Mouse (Mus musculus) limb, embryonic 15.5 days (tissue): ENCODE data around the gene Dennd5b. TPM values are rescaled to one million over a fixed set of nuclear protein-coding genes. Genes with fewer than 3 reads are reported as not detected.

Experiments
- ATAC-seq: fragments of 200-750 bp; cut with Nextera tagmentation; 2 replicates; pipeline ENCODE4 v1.8.0; 2017; ENCODE audit warnings: low read depth, moderate TSS enrichment; ENCODE audit not compliant: insufficient number of reproducible peaks, low FRiP score, low TSS enrichment
- H3K27ac ChIP-seq: fragments of 300-500 bp; sonication (generic); 2 replicates; pipeline ENCODE4 v1.5.1; 2015; ENCODE audit warnings: moderate library complexity, mild to moderate bottlenecking, inconsistent platforms
- H3K27me3 ChIP-seq: fragments of 300-500 bp; sonication (generic); 2 replicates; pipeline ENCODE4 v1.6.1; 2015; ENCODE audit warnings: inconsistent platforms
- H3K36me3 ChIP-seq: fragments of 300-500 bp; sonication (generic); 2 replicates; pipeline ENCODE4 v1.6.1; 2015; ENCODE audit warnings: inconsistent platforms
- H3K4me1 ChIP-seq: fragments of 300-500 bp; sonication (generic); 2 replicates; pipeline ENCODE4 v1.6.1; 2015; ENCODE audit warnings: inconsistent platforms
- H3K4me2 ChIP-seq: fragments of 300-500 bp; sonication (generic); 2 replicates; pipeline ENCODE4 v1.6.1; 2015; ENCODE audit warnings: mild to moderate bottlenecking, inconsistent platforms
- H3K4me3 ChIP-seq: fragments of 300-500 bp; sonication (generic); 2 replicates; pipeline ENCODE4 v1.5.1; 2015; ENCODE audit warnings: mild to moderate bottlenecking, inconsistent platforms
- H3K9ac ChIP-seq: fragments of 300-500 bp; sonication (generic); 2 replicates; pipeline ENCODE4 v1.6.1; 2015; ENCODE audit warnings: inconsistent platforms
- H3K9me3 ChIP-seq: fragments of 300-500 bp; sonication (generic); 2 replicates; pipeline ENCODE4 v1.6.1; 2016; ENCODE audit warnings: inconsistent platforms
- WGBS: fragments of 180-500 bp; shearing (Covaris S2); methylation state at CpG from one replicate; pipeline ENCODE4 v1.1.7; 2015; 5-methylcytosine and 5-hydroxymethylcytosine counted together
- polyA plus RNA-seq: library from polyadenylated mRNA; unstranded; fragments of >200 nt; fragmentation: Nextera tagmentation; extraction: Ambion mirVana; gene quantifications from 2 replicates; pipeline ENCODE4 v1.2.1, GENCODE M21; 2015

Dennd5b gene
- polyA plus RNA-seq, result 3.4 TPM in 2 replicates

DNA sequence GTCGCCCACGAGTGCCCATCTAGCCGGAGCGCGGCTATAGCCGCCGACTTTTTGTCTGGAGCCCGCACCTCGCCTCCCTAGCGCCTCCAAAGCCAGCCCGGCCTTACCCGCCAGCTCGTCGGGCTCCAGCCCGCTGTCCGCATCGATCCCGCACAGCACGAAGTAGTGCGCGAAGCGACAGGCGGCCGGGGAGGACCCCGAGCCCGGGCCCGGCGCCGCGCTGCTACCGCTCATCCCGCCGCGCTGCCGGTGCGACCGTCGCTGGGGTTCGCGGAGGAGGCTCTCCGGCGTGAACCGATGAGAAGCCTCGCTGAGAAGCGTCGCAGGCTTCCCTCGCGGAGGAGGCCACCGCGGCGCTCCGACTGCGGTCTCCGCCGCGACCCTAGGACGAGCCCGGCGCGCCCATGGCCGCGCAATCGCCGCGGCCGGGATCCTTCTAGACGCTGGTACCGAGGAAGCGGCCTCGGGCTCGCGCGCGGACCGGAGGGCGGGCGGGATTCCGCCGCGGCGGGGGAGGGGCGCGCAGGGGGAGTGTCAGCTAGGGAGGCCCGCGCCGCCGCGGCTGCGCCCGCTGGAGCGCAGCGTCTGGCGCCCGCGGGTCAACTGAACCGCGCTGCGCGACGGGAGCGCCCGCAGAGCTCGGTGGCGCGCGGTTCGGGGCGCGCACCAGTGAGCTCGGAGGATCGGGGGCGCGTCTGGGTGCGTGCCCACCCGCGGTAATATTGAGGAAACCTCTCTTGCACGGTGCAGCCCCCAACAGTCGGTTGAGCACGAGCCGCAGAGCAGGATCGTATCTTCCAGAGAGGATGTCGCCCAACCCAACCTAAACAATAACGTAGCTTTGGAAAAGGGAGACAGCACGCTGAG is at the start of gene Dennd5b:
TSS of gene Dennd5b (minus strand) at position 605 of the 867 bp plus-strand sequence.
- Histone ChIP-seq H3K4me2 (peak within 1 kb of the TSS; percentile 84), H3K4me1 (0 out of 2 replicates have a peak, but pooled peaks cover 3% of the 10 kb centered on the region), H3K4me3 (peak within 1 kb of the TSS; percentile 88), H3K36me3 (no peaks in the 10 kb centered on the region), H3K9me3 (no peaks in the 10 kb centered on the region), H3K27ac (peak within 1 kb of the TSS; percentile 89), H3K9ac (peak within 1 kb of the TSS; percentile 66), H3K27me3 (no peaks in the 10 kb centered on the region)
- peak; percentile 88 for ATAC-seq
- WGBS, result under 1% methylated on average over 117 of the region's 124 CpGs

DNA sequence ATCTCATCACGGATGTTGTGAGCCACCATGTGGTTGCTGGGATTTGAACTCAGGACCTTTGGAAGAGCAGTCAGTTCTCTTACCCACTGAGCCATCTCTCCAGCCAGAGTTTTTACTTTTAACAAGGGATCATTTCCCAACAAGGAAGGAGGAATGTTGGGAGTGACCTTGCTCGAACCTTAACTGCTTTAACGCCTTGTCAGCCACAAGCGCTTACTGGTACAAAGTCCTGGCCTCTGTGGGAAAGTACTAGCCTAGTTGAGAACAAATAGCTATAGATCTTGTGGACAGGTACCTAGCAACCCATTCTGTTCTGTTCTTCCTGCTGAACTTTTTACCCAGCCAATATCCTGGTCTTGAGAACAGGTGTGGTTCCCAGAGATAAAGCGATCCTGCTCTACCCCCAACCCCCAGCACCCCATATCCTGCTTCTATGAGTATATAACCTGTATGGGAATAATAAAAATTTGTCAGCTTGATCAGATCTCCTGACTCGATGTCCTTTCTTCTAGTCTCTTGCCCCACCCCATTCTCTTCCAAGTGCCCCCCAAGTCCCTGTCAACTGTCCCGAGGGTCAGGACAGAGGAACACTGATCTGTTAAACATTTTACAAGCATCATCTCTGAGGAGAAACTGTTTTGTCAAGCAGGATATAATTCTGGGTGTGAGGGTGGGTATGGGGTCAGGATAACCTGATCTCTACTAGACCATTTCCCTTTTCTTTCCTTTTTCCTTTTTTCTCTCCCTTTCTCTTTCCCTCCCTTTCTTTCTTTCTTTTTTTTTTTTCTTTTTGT is 47.2 kb upstream of the Dennd5b start:
- Histone ChIP-seq H3K27me3 (no peaks in the 10 kb centered on the region), H3K9ac (no peak overlapping the region), H3K9me3 (no peaks in the 10 kb centered on the region), H3K4me2 (no peak overlapping the region), H3K4me1 (no peaks in the 10 kb centered on the region), H3K36me3 (peaks cover 28% of the 10 kb centered on the region), H3K27ac (no peak overlapping the region), H3K4me3 (no peak overlapping the region)
- no peak for ATAC-seq
- WGBS, result 86% methylated on average over 7 of the region's 7 CpGs

DNA sequence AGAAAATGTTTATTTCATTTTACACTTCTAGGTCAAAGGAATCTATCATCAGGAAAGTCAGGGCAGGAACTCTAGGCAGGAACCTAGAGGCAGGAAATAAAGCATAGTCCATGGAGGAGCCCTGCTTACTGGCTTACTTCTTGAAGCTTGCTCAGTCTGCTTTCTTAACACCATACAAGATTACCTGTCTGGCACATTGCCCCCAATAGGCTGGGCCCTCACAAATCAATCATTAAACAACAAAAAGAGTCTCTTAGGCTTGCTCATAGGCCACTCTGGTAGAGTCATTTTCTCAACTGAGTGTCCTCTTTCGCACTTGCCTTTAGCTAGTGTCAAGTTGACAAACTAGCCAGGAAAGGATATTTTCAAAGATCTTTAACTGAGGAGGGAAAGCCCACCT is 43.7 kb upstream of the Dennd5b start:
- peaks cover 15% of the 10 kb centered on the region; the same call in 1 of the 2 replicates for H3K36me3 ChIP-seq
- no peak overlapping the region for H3K27ac ChIP-seq
- H3K4me2 ChIP-seq, result no peak overlapping the region
- no peaks in the 10 kb centered on the region for H3K27me3 ChIP-seq
- H3K4me1 ChIP-seq, result peaks cover 8% of the 10 kb centered on the region
- H3K9ac ChIP-seq, result no peak overlapping the region
- 97% methylated on average over 1 of the region's 1 CpGs for WGBS
- no peak for ATAC-seq
- H3K4me3 ChIP-seq, result no peak overlapping the region
- no peaks in the 10 kb centered on the region for H3K9me3 ChIP-seq

DNA sequence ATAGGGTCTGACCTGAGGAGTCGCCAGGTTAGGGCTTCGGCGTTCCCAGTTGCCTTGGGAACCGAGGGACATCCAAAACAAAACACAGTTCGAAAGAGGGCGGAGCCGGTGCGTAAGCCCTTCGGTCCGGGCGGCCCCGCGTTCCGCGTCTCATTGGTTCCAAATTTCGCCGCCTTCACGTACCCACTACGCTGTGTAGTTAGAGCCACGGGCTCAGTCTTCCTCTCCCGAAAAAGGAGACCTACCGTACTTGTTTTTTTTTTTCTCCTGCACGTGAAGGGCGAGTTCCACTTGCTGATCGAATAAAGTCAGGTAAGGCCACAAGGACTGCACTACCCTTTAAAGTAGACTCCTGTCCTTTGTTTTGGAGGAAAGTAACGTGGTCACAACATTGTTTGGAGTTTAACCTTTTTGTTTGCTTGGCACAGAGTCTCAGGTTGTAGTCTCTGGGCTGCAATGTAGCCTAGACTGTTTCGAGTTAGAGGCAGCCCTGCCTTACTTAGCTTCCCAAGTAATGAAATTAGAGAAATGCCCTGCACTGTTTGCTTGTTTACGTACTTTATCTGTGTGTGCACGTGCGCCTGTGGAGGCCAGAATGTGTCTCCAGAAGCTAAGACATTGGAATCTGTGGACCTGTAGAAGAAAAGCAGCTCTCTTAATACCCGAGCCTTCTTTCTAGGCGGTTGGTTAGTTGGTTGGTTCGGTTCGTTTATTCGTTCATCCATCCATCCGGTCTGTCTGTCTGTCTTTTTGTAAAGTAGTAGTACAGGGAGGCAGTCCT is 40.1 kb upstream of the Dennd5b start:
- WGBS, result 5% methylated on average over 36 of the region's 36 CpGs
- H3K9ac ChIP-seq, result peak overlapping the region; percentile 26; the same call in 1 of the 2 replicates
- peak overlapping the region; percentile 64 for H3K27ac ChIP-seq
- H3K4me3 ChIP-seq, result peak overlapping the region; percentile 47
- H3K27me3 ChIP-seq, result no peaks in the 10 kb centered on the region
- H3K36me3 ChIP-seq, result peaks cover 11% of the 10 kb centered on the region; the same call in 1 of the 2 replicates
- ATAC-seq, result peak; percentile 88
- peaks cover 8% of the 10 kb centered on the region for H3K4me1 ChIP-seq
- H3K9me3 ChIP-seq, result no peaks in the 10 kb centered on the region
- H3K4me2 ChIP-seq, result peak overlapping the region; percentile 62

DNA sequence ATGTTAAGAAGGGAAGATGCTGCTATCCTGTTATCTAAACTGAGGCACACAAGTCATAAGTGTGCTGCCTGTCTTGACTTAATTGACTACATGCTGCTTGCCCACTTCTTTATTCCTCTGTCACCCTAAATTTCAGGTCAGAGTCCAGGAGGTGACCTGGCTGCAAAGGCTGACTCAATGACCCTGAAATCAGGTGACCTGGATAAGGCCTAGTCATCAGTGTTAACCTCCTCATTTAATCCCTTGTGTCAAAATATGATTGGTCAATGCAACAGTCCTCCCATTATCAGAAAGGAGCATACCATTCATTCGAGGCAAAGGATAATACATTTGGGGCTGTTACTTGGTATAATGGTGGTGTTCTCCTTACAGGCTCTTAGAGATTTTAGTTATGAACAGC is 38.0 kb upstream of the Dennd5b start, which contains the start of gene Etfbkmt:
TSS of gene Etfbkmt (plus strand) at position 379 of the 400 bp plus-strand sequence.
- no peak for ATAC-seq
- H3K4me1 ChIP-seq, result peaks cover 8% of the 10 kb centered on the region
- no peak within 1 kb of the TSS for H3K9ac ChIP-seq
- H3K4me2 ChIP-seq, result no peak within 1 kb of the TSS
- H3K27me3 ChIP-seq, result no peaks in the 10 kb centered on the region
- 75% methylated on average over 1 of the region's 1 CpGs for WGBS
- H3K36me3 ChIP-seq, result peaks cover 6% of the 10 kb centered on the region; the same call in 1 of the 2 replicates
- no peak within 1 kb of the TSS for H3K4me3 ChIP-seq
- no peaks in the 10 kb centered on the region for H3K9me3 ChIP-seq
- H3K27ac ChIP-seq, result no peak within 1 kb of the TSS

DNA sequence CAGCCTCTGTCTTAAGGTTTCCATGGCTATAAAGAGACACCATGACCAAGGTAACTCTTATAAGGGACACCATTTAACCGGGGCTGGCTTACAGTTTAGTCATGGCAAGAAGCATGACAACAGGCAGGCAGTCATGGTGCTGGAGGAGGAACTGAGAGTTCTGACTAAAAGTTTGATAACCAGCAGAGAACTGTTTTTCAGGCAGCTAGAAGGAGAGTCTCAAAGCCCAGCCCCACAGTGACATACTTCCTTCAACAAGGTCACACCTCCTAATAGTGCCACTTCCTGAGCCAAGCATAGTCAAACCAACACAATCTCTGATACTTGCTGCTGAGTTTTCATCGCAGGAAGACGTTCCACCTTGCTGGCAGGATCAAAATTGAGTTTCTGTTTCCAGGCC is 37.5 kb upstream of the Dennd5b start:
- Histone ChIP-seq H3K9me3 (no peaks in the 10 kb centered on the region), H3K4me1 (peaks cover 8% of the 10 kb centered on the region), H3K4me3 (no peak overlapping the region), H3K4me2 (no peak overlapping the region), H3K9ac (no peak overlapping the region), H3K36me3 (0 out of 2 replicates have a peak, but pooled peaks cover 1% of the 10 kb centered on the region), H3K27me3 (no peaks in the 10 kb centered on the region), H3K27ac (no peak overlapping the region)
- no peak for ATAC-seq
- 87% methylated on average over 3 of the region's 3 CpGs for WGBS

DNA sequence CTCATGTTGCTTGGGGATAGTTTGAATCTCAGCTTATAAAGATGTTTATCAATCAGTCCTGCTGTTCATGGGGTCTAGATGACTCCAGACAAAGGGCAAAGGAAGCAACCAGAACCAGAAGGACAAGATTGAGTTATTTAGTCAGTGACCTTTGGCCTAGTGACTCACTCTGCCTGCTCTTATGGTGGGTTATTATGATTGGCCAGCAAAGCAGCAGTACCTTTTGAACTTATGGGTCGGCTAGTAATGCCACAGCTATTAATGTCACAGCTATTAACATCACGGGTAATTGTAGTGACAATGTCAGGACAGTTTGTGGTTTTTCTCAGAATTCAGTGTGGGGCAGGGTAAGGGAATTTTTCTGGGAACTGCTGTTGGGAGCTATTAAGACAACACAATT is 36.5 kb upstream of the Dennd5b start:
- Histone ChIP-seq H3K27me3 (no peaks in the 10 kb centered on the region), H3K4me2 (no peak overlapping the region), H3K9ac (no peak overlapping the region), H3K4me1 (peaks cover 8% of the 10 kb centered on the region), H3K36me3 (no peaks in the 10 kb centered on the region), H3K9me3 (no peaks in the 10 kb centered on the region), H3K27ac (no peak overlapping the region), H3K4me3 (no peak overlapping the region)
- ATAC-seq, result no peak
- WGBS, result 45% methylated on average over 2 of the region's 2 CpGs

DNA sequence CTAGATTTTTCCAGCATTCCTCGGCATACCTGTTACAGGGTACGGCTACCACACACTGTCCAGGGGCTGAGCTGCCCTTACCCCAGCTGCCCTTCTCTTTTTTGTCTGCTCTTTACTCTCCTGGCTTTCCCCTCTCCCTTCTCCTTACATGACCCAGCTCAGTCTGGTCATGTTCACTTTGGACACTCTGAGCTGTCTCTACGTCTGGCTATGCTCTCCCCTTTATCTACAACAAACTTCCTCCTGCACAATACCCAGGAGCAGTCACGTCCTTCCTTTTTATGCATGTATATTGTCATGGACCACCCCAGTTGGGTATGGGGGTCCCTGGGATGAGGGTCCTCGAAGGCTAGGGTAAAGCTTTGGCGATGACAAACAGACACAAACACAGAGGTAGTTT is 34.2 kb upstream of the Dennd5b start:
- no peak overlapping the region for H3K9ac ChIP-seq
- H3K4me1 ChIP-seq, result no peaks in the 10 kb centered on the region
- H3K4me3 ChIP-seq, result no peak overlapping the region
- ATAC-seq, result no peak
- H3K27me3 ChIP-seq, result no peaks in the 10 kb centered on the region
- H3K27ac ChIP-seq, result no peak overlapping the region
- no peaks in the 10 kb centered on the region for H3K36me3 ChIP-seq
- 69% methylated on average over 6 of the region's 6 CpGs for WGBS
- H3K9me3 ChIP-seq, result no peaks in the 10 kb centered on the region
- no peak overlapping the region for H3K4me2 ChIP-seq

DNA sequence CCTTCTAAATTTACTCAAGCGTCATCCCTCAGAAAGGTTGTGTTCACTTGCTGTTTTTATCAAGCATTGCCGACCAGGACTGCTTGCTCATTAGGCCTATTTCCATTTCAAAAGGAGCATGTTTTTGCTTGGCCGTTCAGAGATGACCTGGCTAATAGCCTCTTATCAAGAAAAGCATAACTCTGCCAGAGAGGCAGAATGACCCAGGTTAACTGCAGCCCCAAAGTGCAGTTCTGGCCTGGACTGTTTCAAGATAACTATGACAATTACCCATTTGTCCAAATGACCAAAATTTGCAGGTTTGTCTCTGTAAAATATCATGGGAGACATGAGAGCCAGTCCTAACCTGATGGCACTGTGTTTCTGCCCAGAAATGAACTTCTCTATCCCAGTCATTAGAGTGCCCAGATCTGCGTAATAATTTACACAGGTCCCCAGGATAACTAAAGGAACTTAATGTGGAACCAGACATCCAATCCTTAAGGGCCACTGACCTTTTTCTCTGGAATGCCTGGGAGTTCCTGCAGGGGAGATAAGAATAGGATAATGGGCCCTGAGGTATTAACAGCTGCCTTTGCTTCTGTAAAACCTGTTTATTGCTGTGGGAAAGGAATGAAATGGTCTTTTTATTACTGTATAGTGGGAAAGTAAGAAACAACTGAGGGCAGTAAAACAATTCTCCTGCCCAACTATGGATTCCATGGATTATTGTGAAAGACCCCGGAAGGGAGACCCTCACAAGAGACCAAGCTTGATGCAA is 33.1 kb upstream of the Dennd5b start:
- Histone ChIP-seq H3K36me3 (no peaks in the 10 kb centered on the region), H3K27me3 (no peaks in the 10 kb centered on the region), H3K27ac (no peak overlapping the region), H3K4me1 (no peaks in the 10 kb centered on the region), H3K9ac (no peak overlapping the region), H3K4me3 (no peak overlapping the region), H3K9me3 (no peaks in the 10 kb centered on the region), H3K4me2 (no peak overlapping the region)
- 9% methylated on average over 5 of the region's 5 CpGs for WGBS
- ATAC-seq, result no peak

DNA sequence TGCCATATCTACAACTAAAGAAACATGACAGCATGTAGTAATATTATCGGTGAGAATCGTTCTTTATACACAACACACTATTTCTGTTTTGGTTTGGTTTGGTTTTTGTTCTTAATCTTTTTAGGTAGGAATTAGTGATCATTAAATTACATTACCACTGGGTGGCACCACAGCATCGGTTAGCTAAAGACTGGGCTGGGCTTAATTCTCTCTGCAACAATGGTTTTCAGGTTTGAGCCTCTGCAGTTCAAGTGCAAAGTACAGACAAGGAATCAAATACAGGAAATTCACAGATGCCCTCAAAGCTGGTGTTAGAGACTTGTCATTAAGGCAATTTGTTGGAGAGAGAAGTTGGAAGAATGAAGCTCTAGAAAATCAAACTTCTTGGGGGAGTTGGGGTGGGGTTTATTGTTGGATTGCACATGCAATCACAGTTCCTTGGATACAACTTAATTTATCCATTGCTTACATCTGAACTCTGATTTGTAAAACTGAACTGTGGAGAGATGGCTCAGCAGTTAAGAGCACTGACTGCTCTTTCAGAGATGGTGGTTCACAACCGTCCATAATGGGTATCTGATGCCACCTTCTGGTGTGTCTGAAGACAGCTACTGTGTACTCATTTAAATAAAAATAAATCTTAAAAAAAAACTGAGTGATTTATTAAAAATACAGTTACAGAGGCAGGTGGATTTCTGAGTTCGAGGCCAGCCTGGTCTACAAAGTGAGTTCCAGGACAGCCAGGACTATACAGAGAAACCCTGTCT is 31.0 kb upstream of the Dennd5b start:
- Histone ChIP-seq H3K9me3 (no peaks in the 10 kb centered on the region), H3K27ac (no peak overlapping the region), H3K9ac (no peak overlapping the region), H3K27me3 (no peaks in the 10 kb centered on the region), H3K4me3 (no peak overlapping the region), H3K4me1 (no peaks in the 10 kb centered on the region), H3K36me3 (no peaks in the 10 kb centered on the region), H3K4me2 (no peak overlapping the region)
- WGBS, result 30% methylated on average over 5 of the region's 5 CpGs
- ATAC-seq, result no peak
